Mouse (Mus musculus) testis, adult 2 months (tissue): Measurements from ENCODE around the gene Cmss1. TPM values are rescaled to one million over a fixed set of nuclear protein-coding genes. Genes with fewer than 3 reads are reported as not detected.

Experiments
- H3K27ac ChIP-seq: fragments of 200-500 bp; 2 replicates; pipeline ENCODE4 v1.5.1; 2012; ENCODE audit warnings: low read depth, low read length; ENCODE audit not compliant: control insufficient read depth, insufficient read depth
- H3K27me3 ChIP-seq: fragments of 200-500 bp; 2 replicates; pipeline ENCODE4 v1.6.1; 2012; ENCODE audit warnings: mild to moderate bottlenecking, low read length, moderate library complexity; ENCODE audit not compliant: control insufficient read depth, insufficient read depth
- H3K36me3 ChIP-seq: fragments of 200-500 bp; 2 replicates; pipeline ENCODE4 v1.6.1; 2012; ENCODE audit warnings: mild to moderate bottlenecking, low read length; ENCODE audit not compliant: control insufficient read depth, insufficient read depth
- H3K4me1 ChIP-seq: fragments of 200-500 bp; 2 replicates; pipeline ENCODE4 v1.6.1; 2012; ENCODE audit warnings: low read length; ENCODE audit not compliant: control insufficient read depth, insufficient read depth
- H3K4me3 ChIP-seq: fragments of 200-500 bp; 2 replicates; pipeline ENCODE4 v1.5.1; 2012; ENCODE audit warnings: low read depth, mild to moderate bottlenecking, low read length, moderate library complexity, mixed read lengths; ENCODE audit not compliant: control insufficient read depth
- CTCF ChIP-seq: fragments of 200-500 bp; IDR thresholded peaks from 2 replicates; pipeline ENCODE4 v1.5.1; 2012; ENCODE audit warnings: low read depth, mild to moderate bottlenecking, inconsistent platforms, low read length, moderate library complexity; ENCODE audit not compliant: control insufficient read depth, insufficient read depth, insufficient replicate concordance
- POLR2A ChIP-seq: fragments of 200-500 bp; IDR thresholded peaks from 2 replicates; pipeline ENCODE4 v1.6.1; 2012; ENCODE audit warnings: low read depth, mild to moderate bottlenecking, inconsistent platforms, low read length, moderate library complexity; ENCODE audit not compliant: control insufficient read depth
- polyA plus RNA-seq: library from polyadenylated mRNA; depleted of rRNA; stranded (reverse); fragments of >200 nt; gene quantifications from 2 replicates; pipeline ENCODE4 v1.2.3, GENCODE M21; 2012; rRNA removed

Cmss1 gene
- polyA plus RNA-seq, result 43.0 and 45.3 TPM in 2 replicates

GRCm38 (mm10) chr16:57606444-57607227 is at the start of gene Cmss1:
Gene Cmss1, minus strand, starts transcription at chr16:57606864.
- Histone ChIP-seq H3K4me1 (peaks cover 2% of the 10 kb centered on the region; the same call in 1 of the 2 replicates), H3K36me3 (no peaks in the 10 kb centered on the region), H3K4me3 (peak within 1 kb of the TSS; percentile 87), H3K27ac (peak within 1 kb of the TSS; percentile 67), H3K27me3 (no peaks in the 10 kb centered on the region)
- no peak for TF ChIP-seq CTCF
- TF ChIP-seq POLR2A, result peak; percentile 85

GRCm38 (mm10) chr16:57649888-57650287 is 43.2 kb upstream of the Cmss1 start:
- H3K4me1 ChIP-seq, result peaks cover 2% of the 10 kb centered on the region; the same call in 1 of the 2 replicates
- TF ChIP-seq POLR2A (no peak), CTCF (no peak)

GRCm38 (mm10) chr16:57641346-57641885 is 34.8 kb upstream of the Cmss1 start:
- Histone ChIP-seq H3K36me3 (no peaks in the 10 kb centered on the region), H3K4me3 (no peak overlapping the region), H3K4me1 (peaks cover 5% of the 10 kb centered on the region), H3K27me3 (no peaks in the 10 kb centered on the region), H3K27ac (no peak overlapping the region)
- no peak for TF ChIP-seq POLR2A
- no peak for TF ChIP-seq CTCF

More at GRCm38 (mm10) chr16:57649888-57650287, 43.2 kb upstream of the Cmss1 start:
- Histone ChIP-seq H3K27ac (no peak overlapping the region), H3K27me3 (no peaks in the 10 kb centered on the region), H3K4me3 (no peak overlapping the region), H3K36me3 (no peaks in the 10 kb centered on the region)

GRCm38 (mm10) chr16:57634766-57635165 is 28.1 kb upstream of the Cmss1 start:
- TF ChIP-seq CTCF (no peak), POLR2A (no peak)
- H3K27me3 ChIP-seq, result no peaks in the 10 kb centered on the region
- no peak overlapping the region for H3K27ac ChIP-seq
- no peak overlapping the region for H3K4me3 ChIP-seq
- no peaks in the 10 kb centered on the region for H3K36me3 ChIP-seq
- no peaks in the 10 kb centered on the region for H3K4me1 ChIP-seq

GRCm38 (mm10) chr16:57634191-57634590 is 27.5 kb upstream of the Cmss1 start:
- TF ChIP-seq POLR2A, result no peak
- peak; percentile 49; the same call in 1 of the 2 replicates for TF ChIP-seq CTCF
- Histone ChIP-seq H3K4me3 (no peak overlapping the region), H3K27me3 (no peaks in the 10 kb centered on the region), H3K4me1 (no peaks in the 10 kb centered on the region), H3K36me3 (no peaks in the 10 kb centered on the region), H3K27ac (no peak overlapping the region)

GRCm38 (mm10) chr16:57611768-57612167 is 5.1 kb upstream of the Cmss1 start:
- no peak overlapping the region for H3K4me3 ChIP-seq
- H3K27me3 ChIP-seq, result no peaks in the 10 kb centered on the region
- H3K27ac ChIP-seq, result no peak overlapping the region
- no peaks in the 10 kb centered on the region for H3K36me3 ChIP-seq
- peaks cover 2% of the 10 kb centered on the region; the same call in 1 of the 2 replicates for H3K4me1 ChIP-seq
- peak; percentile 14; the same call in 1 of the 2 replicates for TF ChIP-seq CTCF
- no peak for TF ChIP-seq POLR2A

GRCm38 (mm10) chr16:57601031-57601430 is 5.6 kb downstream of the Cmss1 start:
- Histone ChIP-seq H3K27ac (no peak overlapping the region), H3K36me3 (no peaks in the 10 kb centered on the region), H3K27me3 (no peaks in the 10 kb centered on the region), H3K4me1 (no peaks in the 10 kb centered on the region), H3K4me3 (no peak overlapping the region)
- no peak for TF ChIP-seq POLR2A
- TF ChIP-seq CTCF, result no peak
